Mouse (Mus musculus) left cerebral cortex, postnatal 10 days (tissue): ENCODE results near the gene Fam124a. TPM values are rescaled to one million over a fixed set of nuclear protein-coding genes. Genes with fewer than 3 reads are reported as not detected.

Experiments used
- DNase-seq, 2 experiments: peaks; one replicate each; pipeline ENCODE4 v3.0.0; 2021 to 2022; ENCODE audit warnings: low spot score in 2 of 2, mixed read lengths in 1 of 2; ENCODE audit errors: extremely low spot score in 1 of 2
- intact Hi-C: fragments of 180-260 bp; cut with DNase I; formaldehyde crosslinking; loops from one replicate; pipeline ENCODE4 v1.15.1; 2025
- total RNA-seq, 2 experiments: library from RNA; stranded (reverse); gene quantifications; 2 replicates each; pipeline ENCODE4 v1.2.3; 2021

Gene Fam124a
- total RNA-seq, 2 experiments from 2014 or later, result 69.1 to 81.2 TPM

GRCm38 (mm10) chr14:62569463-62569862 lies 13.9 kb downstream of the Fam124a start:
- intact Hi-C loops, result no loop called here
- DNase-seq, result no peak

GRCm38 (mm10) chr14:62570299-62570698 lies 14.8 kb downstream of the Fam124a start:
- intact Hi-C loops, result no loop called here
- no peak for DNase-seq

- intact Hi-C loops, result no loop called here
- no peak for DNase-seq
Observed at GRCm38 (mm10) chr14:62573454-62573853, 17.9 kb downstream of the Fam124a start.

- intact Hi-C loops, result no loop called here
- DNase-seq, result no peak
Observed at GRCm38 (mm10) chr14:62574906-62575305, 19.4 kb downstream of the Fam124a start.

GRCm38 (mm10) chr14:62575862-62576261 lies 20.3 kb downstream of the Fam124a start:
- intact Hi-C loops, result no loop called here

GRCm38 (mm10) chr14:62580945-62581344 lies 25.4 kb downstream of the Fam124a start:
- intact Hi-C loops, result no loop called here
- no peak for DNase-seq

More at GRCm38 (mm10) chr14:62575862-62576261, 20.3 kb downstream of the Fam124a start:
- DNase-seq, result no peak

- no peak for DNase-seq
- intact Hi-C loops, result no loop called here
Observed at GRCm38 (mm10) chr14:62581768-62582167, 26.2 kb downstream of the Fam124a start.

GRCm38 (mm10) chr14:62584637-62585036 lies 29.1 kb downstream of the Fam124a start:
- no peak for DNase-seq
- intact Hi-C loops, result no loop called here

- intact Hi-C loops, result no loop called here
Observed at GRCm38 (mm10) chr14:62585338-62585737, 29.8 kb downstream of the Fam124a start.

GRCm38 (mm10) chr14:62600109-62600522 lies 44.6 kb downstream of the Fam124a start:
- no peak for DNase-seq
- intact Hi-C loops, result loop anchor here (5.0 kb wide), 1 partner anchor 38 kb away; no protein-coding TSS in a partner anchor

More at GRCm38 (mm10) chr14:62585338-62585737, 29.8 kb downstream of the Fam124a start:
- DNase-seq, result peak in 1 of 2 experiments; percentile 59

GRCm38 (mm10) chr14:62602271-62602670 lies 46.7 kb downstream of the Fam124a start:
- DNase-seq, result peak; percentile 37 to 45
- intact Hi-C loops, result loop anchor here (5.0 kb wide), 1 partner anchor 40 kb away; no protein-coding TSS in a partner anchor

GRCm38 (mm10) chr14:62602869-62603268 lies 47.3 kb downstream of the Fam124a start:
- no peak for DNase-seq
- intact Hi-C loops, result loop anchor here (5.0 kb wide), 1 partner anchor 41 kb away; no protein-coding TSS in a partner anchor

- intact Hi-C loops, result loop anchor here (1.0 kb wide), 1 partner anchor 114 kb away; no protein-coding TSS in a partner anchor
- peak; percentile 44 to 51 for DNase-seq
Observed at GRCm38 (mm10) chr14:62607791-62608196, 52.3 kb downstream of the Fam124a start.

- no peak for DNase-seq
- intact Hi-C loops, result no loop called here
Observed at GRCm38 (mm10) chr14:62609904-62610303, 54.4 kb downstream of the Fam124a start.

- DNase-seq, result peak in 1 of 2 experiments; percentile 38
- intact Hi-C loops, result no loop called here
Observed at GRCm38 (mm10) chr14:62622393-62622792, 66.9 kb downstream of the Fam124a start.

GRCm38 (mm10) chr14:62627951-62628350 lies 72.4 kb downstream of the Fam124a start:
- DNase-seq, result no peak
- intact Hi-C loops, result no loop called here

GRCm38 (mm10) chr14:62637436-62638344 lies 82.2 kb downstream of the Fam124a start:
- intact Hi-C loops, result loop anchor here (5.0 to 10.0 kb wide), 2 partner anchors 120 to 197 kb away; partner anchors contain the start of gene Wdfy2
- DNase-seq, result peak in 1 of 2 experiments; percentile 58

GRCm38 (mm10) chr14:62638345-62638702 lies 82.8 kb downstream of the Fam124a start:
- no peak for DNase-seq
- intact Hi-C loops, result loop anchor here (5.0 to 10.0 kb wide), 2 partner anchors 119 to 196 kb away; partner anchors contain the start of gene Wdfy2

- peak in 1 of 2 experiments; percentile 34 for DNase-seq
- intact Hi-C loops, result loop anchor here (5.0 to 10.0 kb wide), 2 partner anchors 118 to 196 kb away; partner anchors contain the start of gene Wdfy2
Observed at GRCm38 (mm10) chr14:62639111-62639510, 83.6 kb downstream of the Fam124a start.

- DNase-seq, result no peak
- intact Hi-C loops, result loop anchor here (5.0 to 10.0 kb wide), 2 partner anchors 118 to 195 kb away; partner anchors contain the start of gene Wdfy2
Observed at GRCm38 (mm10) chr14:62639551-62639950, 84.0 kb downstream of the Fam124a start.
